Mouse (Mus musculus) kidney, postnatal 25 days (tissue): Measurements from ENCODE around the gene Traf5.

ENCODE experiments used
- DNase-seq, 2 experiments: peaks; one replicate each; pipeline ENCODE4 v3.0.0; 2021; ENCODE audit warnings: mixed read lengths in 2 of 2

Traf5 gene

DNA sequence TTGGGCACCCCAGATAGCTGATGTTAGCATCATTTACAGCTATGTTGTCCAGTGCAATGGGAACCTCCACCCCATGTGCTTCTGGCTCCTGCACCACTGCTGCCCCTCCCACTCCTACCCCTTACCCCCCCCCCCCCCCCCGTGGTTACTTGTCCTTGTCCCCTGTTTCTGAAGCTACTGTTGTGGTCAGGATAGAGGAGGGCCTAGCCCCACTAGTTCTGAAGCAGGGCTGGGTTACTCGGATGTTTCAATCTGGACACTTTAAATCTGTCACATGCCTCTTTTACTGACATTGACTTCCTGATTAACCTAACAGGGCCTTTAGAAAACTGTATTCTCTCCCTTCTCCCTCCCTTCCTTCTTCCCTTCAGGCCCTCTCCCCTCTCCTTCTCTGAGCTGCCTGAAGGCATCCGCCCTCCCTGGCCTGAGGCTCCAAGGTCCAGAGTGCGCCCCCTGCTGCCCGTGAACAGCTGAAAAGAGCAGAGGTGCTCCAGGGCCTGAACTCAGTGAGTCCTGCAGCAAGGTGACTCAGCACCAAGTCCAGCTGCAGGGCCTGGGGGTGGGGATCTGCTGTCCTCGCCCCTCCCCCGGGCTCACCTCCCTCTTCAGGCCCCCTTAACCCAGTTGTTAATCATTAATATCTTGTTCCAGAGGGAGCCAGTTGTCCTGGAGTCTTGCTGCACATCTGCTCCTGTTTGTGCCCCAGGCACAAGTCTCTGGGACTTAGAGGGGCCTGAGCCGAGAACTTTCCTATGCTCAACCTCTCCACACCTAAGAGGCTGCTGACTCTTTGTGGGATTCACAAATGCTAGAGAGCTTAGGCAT lies 128.2 kb downstream of the Traf5 start:
- peak; percentile 96 to 98 for DNase-seq

DNA sequence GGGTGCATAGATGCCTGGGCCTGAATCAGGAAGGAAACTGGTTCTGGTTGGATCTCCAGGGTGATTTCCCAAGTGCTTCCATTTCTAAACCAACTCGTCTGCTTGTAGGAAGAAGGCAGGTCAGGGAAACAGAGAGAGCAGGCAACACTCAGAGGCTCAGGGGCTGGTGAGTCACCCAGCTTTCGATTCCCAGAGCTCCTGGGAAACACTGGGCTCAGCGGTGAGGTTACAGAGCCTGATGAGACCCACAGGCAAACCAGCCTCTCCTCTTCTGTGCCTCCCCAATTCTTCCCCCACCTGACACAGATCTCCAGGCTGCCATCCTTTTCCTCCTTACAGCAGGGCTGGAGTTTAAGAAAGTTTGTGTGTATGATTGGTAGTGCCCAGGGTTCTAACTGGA lies 128.9 kb downstream of the Traf5 start:
- DNase-seq: no peak

DNA sequence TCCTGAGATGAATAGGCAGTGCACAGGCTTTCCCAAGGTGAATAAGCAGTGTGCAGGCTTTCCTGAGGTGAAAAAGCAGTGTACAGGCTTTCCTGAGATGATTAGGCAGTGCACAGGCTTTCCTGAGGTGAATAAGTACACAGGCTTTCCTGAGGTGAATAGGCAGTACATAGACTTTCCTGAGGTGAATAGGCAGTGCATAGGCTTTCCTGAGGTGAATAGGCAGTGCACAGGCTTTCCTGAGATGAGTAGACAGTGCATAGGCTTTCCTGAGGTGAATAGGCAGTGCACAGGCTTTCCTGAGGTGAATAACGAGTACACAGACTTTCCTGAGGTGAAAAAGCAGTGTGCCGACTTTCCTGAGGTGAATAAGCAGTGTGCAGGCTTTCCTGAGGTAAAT lies 131.4 kb downstream of the Traf5 start:
- no peak for DNase-seq

DNA sequence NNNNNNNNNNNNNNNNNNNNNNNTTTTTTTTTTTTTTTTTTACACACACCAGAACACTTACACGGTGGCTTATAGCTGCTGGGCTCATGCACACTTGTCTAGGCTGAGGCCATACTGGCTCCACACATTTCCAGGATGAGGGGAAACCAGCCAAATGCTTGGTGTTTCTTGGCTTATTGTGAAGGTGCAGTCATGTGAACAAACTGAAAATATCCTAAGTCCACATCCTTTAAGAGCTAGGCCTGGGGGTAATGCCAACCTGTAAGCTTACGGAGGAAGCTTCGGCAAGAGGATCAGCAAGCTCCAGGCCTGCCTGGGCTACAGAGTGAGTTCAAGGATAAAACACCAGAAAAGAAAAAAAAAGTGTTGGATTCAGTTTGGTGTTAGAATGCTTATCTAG lies 135.0 kb downstream of the Traf5 start:
- peak; percentile 62 to 76 for DNase-seq

DNA sequence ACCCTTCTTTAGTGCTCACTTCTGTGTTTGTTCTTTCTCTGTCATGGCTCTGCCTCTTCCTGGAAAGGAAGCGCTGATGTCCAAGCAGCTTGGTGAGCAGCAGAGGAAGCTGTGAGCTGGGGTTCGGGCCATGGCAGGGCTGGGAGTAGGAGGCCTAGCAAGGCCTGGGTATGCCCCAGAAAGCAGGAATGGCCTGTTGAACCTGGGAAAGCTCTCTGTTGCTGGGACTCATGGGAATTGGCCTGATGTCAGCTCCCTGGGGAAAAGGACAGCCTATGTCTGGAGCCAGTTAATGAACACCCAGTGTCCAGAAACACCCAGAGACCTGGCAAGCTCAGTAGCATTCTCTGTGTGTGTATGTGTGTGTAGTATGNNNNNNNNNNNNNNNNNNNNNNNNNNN lies 135.5 kb downstream of the Traf5 start:
- DNase-seq: peak; percentile 84 to 94

DNA sequence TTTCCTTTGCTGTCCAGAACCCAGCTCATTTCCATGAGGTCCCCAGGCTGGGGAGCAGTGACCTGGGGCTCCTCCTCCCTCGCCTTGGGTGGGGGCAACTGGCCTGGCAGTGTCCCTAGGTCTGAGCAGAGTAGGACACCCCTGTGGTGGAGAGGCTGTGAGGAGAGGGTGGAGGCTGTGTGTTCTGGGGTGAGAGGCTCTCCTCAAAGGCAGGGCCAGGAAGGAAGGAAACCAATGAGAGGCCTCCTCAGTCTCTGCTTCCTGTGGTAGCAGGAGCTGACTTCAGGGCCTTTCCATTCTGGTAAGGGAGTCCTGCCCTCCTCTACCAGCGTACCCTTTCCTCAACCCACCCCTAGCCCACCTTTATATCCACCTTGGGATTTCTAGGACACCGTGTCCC lies 136.1 kb downstream of the Traf5 start:
- DNase-seq: peak; percentile 35 to 75

DNA sequence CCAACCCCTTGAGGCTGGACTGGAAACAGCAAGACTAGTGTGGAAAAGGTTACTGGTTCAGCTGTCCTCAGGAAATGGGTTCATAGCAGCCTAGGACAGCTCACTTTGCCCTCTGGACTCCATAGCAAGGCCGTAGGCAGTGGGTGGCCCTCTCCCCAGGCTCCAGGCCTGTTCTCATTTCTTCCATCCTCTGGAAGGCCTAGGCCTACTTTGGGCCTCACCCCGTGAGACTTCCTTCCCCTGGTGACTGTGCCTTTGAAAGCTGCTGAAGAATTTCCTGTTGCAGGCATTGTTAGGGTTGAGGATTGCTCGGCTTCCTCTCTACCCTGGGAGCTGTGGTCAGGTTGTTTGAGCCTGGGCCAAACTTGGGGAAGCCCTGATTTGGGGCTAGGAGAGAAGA lies 137.3 kb downstream of the Traf5 start:
- peak; percentile 31 to 71 for DNase-seq

DNA sequence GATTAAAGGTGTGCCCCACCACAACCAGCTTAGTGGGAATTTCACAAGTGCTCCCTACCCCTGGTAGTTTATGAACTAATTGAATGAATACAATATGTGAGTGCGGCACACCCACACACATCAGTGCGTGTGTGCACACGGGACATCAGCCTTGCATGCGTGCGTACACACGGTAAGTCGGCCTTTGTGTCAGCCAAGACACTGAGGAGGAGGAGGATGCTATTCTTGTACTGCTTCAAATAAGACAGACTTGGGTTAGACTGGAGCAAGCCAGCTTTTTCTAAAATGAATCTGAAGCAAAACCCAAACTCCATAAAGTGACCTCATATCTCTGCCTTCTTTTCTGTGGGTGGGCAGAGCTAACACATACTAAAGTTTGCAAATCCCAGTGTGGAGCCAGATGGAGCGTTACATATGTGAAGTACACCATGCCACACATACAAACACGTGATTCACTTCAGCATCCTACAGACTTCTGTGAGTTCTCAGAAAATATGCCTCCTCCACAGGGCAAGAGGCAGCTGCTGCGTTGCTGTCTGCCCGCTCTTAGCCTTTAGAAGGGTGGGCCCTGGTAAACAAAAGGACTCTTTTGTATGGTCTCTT lies 139.5 kb downstream of the Traf5 start:
- DNase-seq: peak in 1 of 2 experiments; percentile 23

DNA sequence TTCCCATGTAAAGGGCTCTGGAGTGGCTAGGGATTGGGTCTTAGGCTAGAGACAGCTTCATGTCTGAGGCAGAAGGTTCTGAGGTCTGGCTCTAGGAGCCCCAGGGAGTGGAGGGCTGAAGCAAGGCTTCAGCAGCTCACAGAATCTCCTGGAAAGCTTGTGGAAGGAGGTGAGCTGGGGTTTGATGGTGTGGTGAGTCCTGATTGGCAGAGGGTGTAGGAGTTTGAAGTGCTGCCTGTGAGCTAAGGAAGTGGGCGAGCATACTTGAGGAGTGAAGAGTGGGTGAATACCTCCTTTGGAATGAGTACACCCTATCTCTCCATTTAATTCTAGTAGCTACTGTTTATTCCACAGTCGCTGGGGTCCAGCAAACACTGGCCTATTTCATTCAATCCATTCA lies 141.7 kb downstream of the Traf5 start:
- no peak for DNase-seq

DNA sequence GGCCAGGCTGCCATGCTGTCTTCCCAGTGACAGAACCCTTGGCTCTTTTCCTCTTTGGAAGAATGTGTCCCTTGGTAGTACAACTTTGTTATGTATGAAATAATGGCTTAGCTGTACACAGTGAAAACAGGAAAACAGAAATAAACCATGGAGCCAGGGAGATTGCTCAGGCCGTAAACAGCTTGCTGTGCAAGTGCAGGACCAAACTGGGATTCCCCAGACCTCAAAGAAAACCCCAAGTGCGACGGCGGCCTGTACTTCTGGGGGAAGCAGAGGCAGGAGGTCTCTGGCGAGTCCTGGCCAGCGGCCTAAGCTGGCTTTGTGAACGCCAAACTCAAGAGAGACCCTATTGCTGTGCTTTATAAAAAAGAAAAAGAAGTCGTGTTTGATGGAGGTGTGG lies 143.8 kb downstream of the Traf5 start:
- no peak for DNase-seq

DNA sequence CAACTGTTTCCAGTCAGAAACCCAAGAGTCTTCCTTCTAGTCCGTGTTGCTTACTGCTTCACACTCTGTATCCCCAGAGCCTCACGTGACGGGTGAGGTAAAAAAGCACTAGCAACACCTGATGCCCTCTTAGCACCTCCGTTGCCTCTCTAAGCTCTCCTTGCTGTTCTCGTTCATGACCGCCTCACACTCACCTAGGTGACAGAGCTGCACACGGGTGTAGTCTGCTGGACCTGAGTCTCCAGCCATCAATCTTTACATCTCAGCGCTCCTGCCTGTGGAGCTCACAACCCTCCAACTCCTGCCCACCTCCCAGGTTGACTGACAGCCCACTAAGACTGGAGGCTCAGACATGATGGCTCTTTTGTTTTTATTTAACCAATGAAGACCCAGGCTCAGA lies 144.6 kb downstream of the Traf5 start:
- peak in 1 of 2 experiments; percentile 31 for DNase-seq
